Mouse (Mus musculus) CH12.LX (cell line): ENCODE data around the gene Lama5. TPM values are rescaled to one million over a fixed set of nuclear protein-coding genes. Genes with fewer than 3 reads are reported as not detected.

Source experiments
- DNase-seq: peaks from one replicate; pipeline ENCODE4 v3.0.0-alpha.2; 2013; ENCODE audit errors: extremely low read depth
- H3K27ac ChIP-seq: 2 replicates; pipeline ENCODE4 v1.5.1; 2012; ENCODE audit warnings: low read depth, mild to moderate bottlenecking, control low read depth, moderate library complexity; ENCODE audit not compliant: insufficient read depth
- H3K27me3 ChIP-seq: replicated peaks from 2 replicates; pipeline ENCODE3; 2012; ENCODE audit warnings: inconsistent platforms
- H3K36me3 ChIP-seq, 2 experiments: replicated peaks in 1 of 2; 2 replicates each; pipeline versions ENCODE3 to v1.6.1; 2012; ENCODE audit warnings: inconsistent platforms in 1 of 2, low read length in 1 of 2, mild to moderate bottlenecking in 1 of 2, mixed read lengths in 1 of 2, moderate library complexity in 1 of 2; ENCODE audit not compliant: control insufficient read depth in 1 of 2, insufficient read depth in 1 of 2
- H3K4me1 ChIP-seq, 2 experiments: 2 replicates each; pipeline ENCODE4 v1.6.1; 2012; ENCODE audit warnings: inconsistent platforms in 1 of 2, moderate library complexity in 1 of 2; ENCODE audit not compliant: insufficient read depth in 2 of 2, control insufficient read depth in 1 of 2
- H3K4me2 ChIP-seq: 2 replicates; pipeline ENCODE4 v1.6.1; 2012; ENCODE audit warnings: low read depth, mild to moderate bottlenecking, control low read depth; ENCODE audit not compliant: poor library complexity, insufficient read depth, severe bottlenecking
- H3K4me3 ChIP-seq, 3 experiments: fragments of 150-350 bp in 1 of 3; sonication (generic) in 1 of 3; replicated peaks in 1 of 3; 2 replicates each; pipeline versions ENCODE3 to v1.5.1; 2011 to 2012; ENCODE audit warnings: low read depth in 2 of 3, low read length in 2 of 3, mild to moderate bottlenecking in 2 of 3, moderate library complexity in 2 of 3, control low read depth in 1 of 3, improper control_type of control experiment in 1 of 3, inconsistent platforms in 1 of 3, mixed read lengths in 1 of 3; ENCODE audit not compliant: poor library complexity in 1 of 3
- H3K79me2 ChIP-seq: replicated peaks from 2 replicates; pipeline ENCODE4 v1.6.1; 2012; ENCODE audit warnings: mild to moderate bottlenecking, moderate library complexity; ENCODE audit not compliant: control insufficient read depth, poor library complexity, insufficient read depth, severe bottlenecking; ENCODE audit errors: extremely low read depth
- H3K9ac ChIP-seq: 2 replicates; pipeline ENCODE4 v1.6.1; 2012; ENCODE audit warnings: low read depth, mild to moderate bottlenecking, control low read depth, moderate library complexity; ENCODE audit not compliant: insufficient read depth
- H3K9me3 ChIP-seq: replicated peaks from 2 replicates; pipeline ENCODE3; 2012; ENCODE audit warnings: low read length, inconsistent platforms, mixed read lengths
- CHD2 ChIP-seq: IDR thresholded peaks from 2 replicates; pipeline ENCODE4 v1.6.1; 2011; ENCODE audit warnings: low read length, improper control_type of control experiment
- ELF1 ChIP-seq: IDR thresholded peaks from 2 replicates; pipeline ENCODE4 v1.6.1; 2014; ENCODE audit warnings: low read depth, mild to moderate bottlenecking, inconsistent platforms, low read length, improper control_type of control experiment
- EP300 ChIP-seq: IDR thresholded peaks from 2 replicates; pipeline ENCODE4 v1.6.1; 2011; ENCODE audit warnings: low read length, improper control_type of control experiment
- GABPA ChIP-seq: IDR thresholded peaks from 2 replicates; pipeline ENCODE4 v1.6.1; 2012; ENCODE audit warnings: low read depth, low read length, improper control_type of control experiment, inconsistent platforms; ENCODE audit not compliant: insufficient replicate concordance
- HCFC1 ChIP-seq: IDR thresholded peaks from 2 replicates; pipeline ENCODE4 v1.6.1; 2012; ENCODE audit warnings: low read depth, mild to moderate bottlenecking, inconsistent platforms, low read length, improper control_type of control experiment
- JUN ChIP-seq: IDR thresholded peaks from 2 replicates; pipeline ENCODE4 v1.6.1; 2011; ENCODE audit warnings: low read depth, mild to moderate bottlenecking, low read length, improper control_type of control experiment, moderate library complexity; ENCODE audit not compliant: insufficient read depth
- JUND ChIP-seq: conservative IDR thresholded peaks from 2 replicates; pipeline ENCODE4 v1.6.1; 2011; ENCODE audit warnings: low read depth, low read length, improper control_type of control experiment
- MAFK ChIP-seq: IDR thresholded peaks from 2 replicates; pipeline ENCODE4 v1.6.1; 2011; ENCODE audit warnings: low read length, improper control_type of control experiment; ENCODE audit not compliant: insufficient replicate concordance
- MEF2A ChIP-seq: IDR thresholded peaks from 2 replicates; pipeline ENCODE4 v1.6.1; 2014; ENCODE audit warnings: low read depth, mild to moderate bottlenecking, inconsistent platforms, low read length, improper control_type of control experiment, borderline replicate concordance
- NRF1 ChIP-seq: IDR thresholded peaks from 2 replicates; pipeline ENCODE4 v1.6.1; 2014; ENCODE audit warnings: low read depth, mild to moderate bottlenecking, inconsistent platforms, low read length, improper control_type of control experiment, moderate library complexity
- POLR2A ChIP-seq: IDR thresholded peaks from 2 replicates; pipeline ENCODE4 v1.6.1; 2011; ENCODE audit warnings: low read depth, mild to moderate bottlenecking, improper control_type of control experiment, low read length
- TBP ChIP-seq: conservative IDR thresholded peaks from 2 replicates; pipeline ENCODE4 v1.6.1; 2011; ENCODE audit warnings: low read depth, low read length, improper control_type of control experiment
- TCF12 ChIP-seq: IDR thresholded peaks from 2 replicates; pipeline ENCODE4 v1.6.1; 2014; ENCODE audit warnings: low read depth, mild to moderate bottlenecking, inconsistent platforms, low read length, improper control_type of control experiment
- UBTF ChIP-seq: IDR thresholded peaks from 2 replicates; pipeline ENCODE4 v1.6.1; 2012; ENCODE audit warnings: low read depth, mild to moderate bottlenecking, inconsistent platforms, low read length, improper control_type of control experiment, moderate library complexity
- ZC3H11A ChIP-seq: IDR thresholded peaks from 2 replicates; pipeline ENCODE4 v1.6.1; 2012; ENCODE audit warnings: low read depth, mild to moderate bottlenecking, inconsistent platforms, low read length, improper control_type of control experiment
- ZKSCAN1 ChIP-seq: IDR thresholded peaks from 2 replicates; pipeline ENCODE4 v1.6.1; 2012; ENCODE audit warnings: low read depth, inconsistent platforms, low read length, improper control_type of control experiment, borderline replicate concordance
- ZNF384 ChIP-seq: IDR thresholded peaks from 2 replicates; pipeline ENCODE4 v1.6.1; 2012; ENCODE audit warnings: low read depth, low read length, improper control_type of control experiment, inconsistent platforms
- dilution Hi-C: fragments of 300-500 bp; cut with MboI; formaldehyde crosslinking; loops from 2 replicates; pipeline ENCODE4 v1.14.3; 2020; ENCODE audit warnings: low sequenced_read_pairs; ENCODE audit not compliant: extremely low pct_unique_long_range_greater_than_20kb, extremely low pct_ligation_motif_present
- in situ Hi-C: fragments of 300-500 bp; cut with MboI; formaldehyde crosslinking; loops from 3 replicates; pipeline ENCODE4 v1.14.3; 2019; ENCODE audit warnings: low sequenced_read_pairs, low pct_ligation_motif_present, low pct_unique_long_range_greater_than_20kb, mixed read lengths
- polyA plus RNA-seq: library from polyadenylated mRNA; unstranded; fragments of >175 nt; gene quantifications from 2 replicates; pipeline ENCODE4 v1.2.1, GENCODE M21; 2012; ENCODE audit warnings: low read depth; ENCODE audit not compliant: insufficient read length
- total RNA-seq, 2 experiments: library from RNA; depleted of rRNA; stranded (reverse); fragments of 300-350 nt in 1 of 2; fragments of >200 nt in 1 of 2; gene quantifications; 2 replicates each; pipeline ENCODE4 v1.2.3; 2012 to 2014

The Lama5 gene
- total and polyA plus RNA-seq, 3 experiments: 0.20 to 0.85 (median 0.67) TPM

DNA sequence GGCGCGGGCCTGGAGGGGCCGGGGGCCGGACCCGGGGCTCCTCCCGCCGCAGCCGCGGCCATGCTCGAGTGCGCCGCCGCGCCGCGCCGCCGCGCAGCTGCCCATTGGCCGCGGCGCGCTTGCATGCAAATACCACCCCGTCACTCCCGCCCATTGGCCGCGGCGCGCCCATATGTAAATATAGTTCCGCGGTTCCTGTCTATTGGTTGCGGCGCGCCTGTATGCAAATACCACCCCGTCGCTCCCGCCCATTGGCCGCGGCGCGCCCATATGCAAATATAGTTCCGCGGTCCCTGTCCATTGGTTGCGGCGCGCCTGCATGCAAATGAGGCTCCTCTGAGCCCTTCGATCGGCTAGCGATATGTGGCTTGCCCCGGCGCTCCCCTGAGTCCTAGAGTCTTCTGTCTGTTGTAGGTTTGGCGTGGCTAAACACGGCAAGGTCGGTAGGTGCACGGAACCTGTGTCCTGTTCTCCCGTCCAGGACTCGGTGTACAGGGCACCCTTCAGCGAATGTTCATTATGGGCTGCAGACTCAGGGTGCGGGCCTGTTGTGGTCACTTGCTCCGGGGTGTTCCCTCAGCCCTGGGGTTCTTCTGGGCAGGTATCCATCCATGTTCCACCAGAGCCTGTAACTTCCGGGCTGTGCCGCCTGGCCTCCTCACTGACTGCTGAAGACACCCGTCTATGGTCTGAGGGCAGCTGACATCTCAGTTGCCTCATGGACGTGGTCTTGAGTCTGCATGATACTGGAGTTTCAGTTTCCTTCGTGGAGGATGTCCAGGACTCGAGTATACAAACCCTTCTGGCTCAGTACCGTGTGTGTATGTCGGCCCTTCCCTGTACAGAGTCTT lies 48.0 kb upstream of the Lama5 start, which contains the start of gene Cables2:
TSS of gene Cables2 (minus strand) at position 103 of the 851 bp plus-strand sequence.
- in situ Hi-C loops: loop anchor here (5.0 to 10.0 kb wide), 2 partner anchors 69 to 301 kb away; no protein-coding TSS in a partner anchor
- peak; percentile 87 for TF ChIP-seq EP300
- peak; percentile 66 for TF ChIP-seq TCF12
- TF ChIP-seq NRF1: peak; percentile 80
- no peak for TF ChIP-seq ZKSCAN1
- no peak for TF ChIP-seq TBP
- TF ChIP-seq ELF1: peak; percentile 57
- no peak for TF ChIP-seq ZC3H11A
- TF ChIP-seq CHD2: peak; percentile 79
- TF ChIP-seq JUN: no peak
- TF ChIP-seq MEF2A: 0 out of 2 replicates have a peak, but pooled peaks have one; percentile 5
- no peak for TF ChIP-seq MAFK
- peak; percentile 29; the same call in 1 of the 2 replicates for TF ChIP-seq HCFC1
- peak; percentile 59; the same call in 1 of the 2 replicates for TF ChIP-seq POLR2A
- TF ChIP-seq JUND: no peak
- no peak for TF ChIP-seq ZNF384
- Histone ChIP-seq H3K27ac (peak within 1 kb of the TSS; percentile 6; the same call in 1 of the 2 replicates), H3K27me3 (peaks cover 45% of the 10 kb centered on the region), H3K4me3 (peak within 1 kb of the TSS; percentile 73 to 81 (median 77)), H3K4me2 (peak within 1 kb of the TSS; percentile 52), H3K9ac (peak within 1 kb of the TSS; percentile 85), H3K79me2 (0 out of 2 replicates have a peak, but pooled peaks cover 6% of the 10 kb centered on the region), H3K4me1 (peaks cover 26 to 53% of the 10 kb centered on the region in 2 experiments), H3K9me3 (no peaks in the 10 kb centered on the region), H3K36me3 (peaks cover 4 to 10% of the 10 kb centered on the region in 2 experiments)
- DNase-seq: peak; percentile 97
- dilution Hi-C loops: no loop called here

DNA sequence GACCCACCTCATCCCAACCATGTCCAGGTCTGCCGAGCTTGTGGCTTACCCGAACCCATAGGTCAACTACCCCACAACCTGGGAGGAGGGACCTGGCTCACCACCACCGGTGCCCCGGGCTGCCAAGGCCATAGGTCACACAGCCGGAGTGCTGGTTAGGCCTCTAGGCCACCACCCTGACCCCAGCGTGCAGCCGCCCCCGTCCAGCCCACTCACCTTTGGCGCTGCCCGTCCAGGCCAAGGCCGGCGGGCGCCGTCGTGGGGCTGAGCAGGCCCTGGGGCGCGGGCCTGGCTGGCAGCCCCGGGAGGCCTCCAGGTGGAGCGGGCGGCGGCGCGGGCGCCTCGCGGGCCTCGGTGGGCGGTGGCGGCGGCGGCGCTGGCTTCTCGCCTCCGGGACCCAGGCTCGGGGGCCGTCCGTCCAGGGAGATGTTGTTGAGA lies 47.2 kb upstream of the Lama5 start:
- dilution Hi-C loops: no loop called here
- H3K9me3 ChIP-seq: no peaks in the 10 kb centered on the region
- H3K4me2 ChIP-seq: peak overlapping the region; percentile 26
- peaks cover 38% of the 10 kb centered on the region for H3K27me3 ChIP-seq
- H3K4me3 ChIP-seq: peak overlapping the region; percentile 73 to 81 (median 77)
- TF ChIP-seq GABPA: no peak
- TF ChIP-seq NRF1: no peak
- TF ChIP-seq UBTF: peak; percentile 74; the same call in 1 of the 2 replicates
- H3K4me1 ChIP-seq: peaks cover 26 to 60% of the 10 kb centered on the region in 2 experiments
- H3K79me2 ChIP-seq: 0 out of 2 replicates have a peak, but pooled peaks cover 6% of the 10 kb centered on the region
- no peak for DNase-seq
- H3K9ac ChIP-seq: peak overlapping the region; percentile 85
- in situ Hi-C loops: loop anchor here (5.0 to 10.0 kb wide), 2 partner anchors 69 to 302 kb away; no protein-coding TSS in a partner anchor
- peaks cover 8 to 17% of the 10 kb centered on the region in 2 experiments for H3K36me3 ChIP-seq
- no peak overlapping the region; the same call in 1 of the 2 replicates for H3K27ac ChIP-seq
